Mouse (Mus musculus) layer of hippocampus, adult 2 months (tissue): ENCODE results near the gene Igf1r. TPM values are rescaled to one million over a fixed set of nuclear protein-coding genes. Genes with fewer than 3 reads are reported as not detected.
A peak's percentile ranks its signal among the peaks of the same experiment; 100 is the strongest.

Experiments used
- DNase-seq, 2 experiments: peaks; one replicate each; pipeline ENCODE4 v3.0.0; 2022; ENCODE audit warnings: low spot score in 2 of 2
- H3K27ac ChIP-seq: fragments of 200-600 bp; 2 replicates; pipeline ENCODE4 v1.8.1; 2022
- H3K4me3 ChIP-seq: fragments of 200-600 bp; 2 replicates; pipeline ENCODE4 v1.8.1; 2022; ENCODE audit warnings: mild to moderate bottlenecking
- CTCF ChIP-seq: fragments of 200-600 bp; conservative IDR thresholded peaks from 2 replicates; pipeline ENCODE4 v1.8.1; 2022; ENCODE audit warnings: antibody characterized with exemption, mild to moderate bottlenecking, moderate library complexity
- total RNA-seq, 2 experiments: library from RNA; stranded (reverse); gene quantifications; 2 replicates each; pipeline ENCODE4 v1.2.3; 2021

Igf1r gene
- total RNA-seq, 2 experiments from 2014 or later = 47.5 to 47.8 TPM

GRCm38 (mm10) chr7:68133679-68134078 lies 181.1 kb downstream of the Igf1r start:
- DNase-seq = no peak
- no peak for TF ChIP-seq CTCF
- no peak overlapping the region for H3K4me3 ChIP-seq

DNA sequence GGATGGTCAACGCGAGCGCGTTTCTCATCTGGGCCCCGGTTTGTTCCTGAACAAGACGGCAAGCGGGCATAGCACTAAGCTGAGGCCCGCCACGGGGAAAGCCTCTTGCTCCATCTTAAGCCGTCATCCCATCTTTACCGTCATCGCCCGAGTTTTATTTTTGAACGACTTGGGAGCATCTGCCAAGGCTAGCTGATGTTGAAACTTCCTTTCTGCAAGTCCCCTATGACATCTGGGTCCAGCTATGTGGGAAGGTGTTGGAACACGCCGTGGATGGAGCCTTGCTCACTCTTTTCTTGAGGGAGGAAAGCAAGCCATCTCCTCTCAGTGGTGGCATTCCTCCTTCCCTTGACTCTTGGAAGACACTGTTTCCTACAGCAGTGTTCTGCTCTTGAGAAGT lies 182.3 kb downstream of the Igf1r start:
- no peak for TF ChIP-seq CTCF
- Histone ChIP-seq H3K27ac (no peak overlapping the region), H3K4me3 (no peak overlapping the region)
- DNase-seq = no peak

More at GRCm38 (mm10) chr7:68133679-68134078, 181.1 kb downstream of the Igf1r start:
- no peak overlapping the region for H3K27ac ChIP-seq

DNA sequence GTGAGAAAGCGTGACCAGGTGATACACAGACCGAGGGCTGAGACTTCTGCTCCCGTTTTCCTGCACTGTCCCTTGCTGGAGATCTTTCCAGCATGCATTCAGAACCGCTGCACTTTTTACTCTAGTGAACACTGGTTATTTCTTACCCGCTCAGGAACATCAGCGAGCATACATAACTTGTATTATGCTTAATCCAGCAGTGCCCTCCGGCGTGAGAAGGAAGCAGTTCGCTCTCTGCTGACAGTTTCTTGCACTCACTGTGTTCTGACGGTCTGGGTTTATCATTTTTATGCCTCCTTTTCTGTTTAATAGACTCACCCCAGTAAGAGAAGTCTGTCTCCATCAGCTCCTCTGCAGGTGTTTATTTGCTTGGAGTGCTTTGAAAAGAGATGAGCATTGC lies 183.4 kb downstream of the Igf1r start:
- TF ChIP-seq CTCF = 0 out of 2 replicates have a peak, but pooled peaks have one; percentile 21
- no peak overlapping the region for H3K4me3 ChIP-seq
- no peak overlapping the region for H3K27ac ChIP-seq
- no peak for DNase-seq

GRCm38 (mm10) chr7:68139384-68139783 lies 186.8 kb downstream of the Igf1r start:
- Histone ChIP-seq H3K27ac (0 out of 2 replicates have a peak overlapping the region, but pooled peaks have one; percentile 18), H3K4me3 (no peak overlapping the region)
- no peak for DNase-seq
- no peak for TF ChIP-seq CTCF

DNA sequence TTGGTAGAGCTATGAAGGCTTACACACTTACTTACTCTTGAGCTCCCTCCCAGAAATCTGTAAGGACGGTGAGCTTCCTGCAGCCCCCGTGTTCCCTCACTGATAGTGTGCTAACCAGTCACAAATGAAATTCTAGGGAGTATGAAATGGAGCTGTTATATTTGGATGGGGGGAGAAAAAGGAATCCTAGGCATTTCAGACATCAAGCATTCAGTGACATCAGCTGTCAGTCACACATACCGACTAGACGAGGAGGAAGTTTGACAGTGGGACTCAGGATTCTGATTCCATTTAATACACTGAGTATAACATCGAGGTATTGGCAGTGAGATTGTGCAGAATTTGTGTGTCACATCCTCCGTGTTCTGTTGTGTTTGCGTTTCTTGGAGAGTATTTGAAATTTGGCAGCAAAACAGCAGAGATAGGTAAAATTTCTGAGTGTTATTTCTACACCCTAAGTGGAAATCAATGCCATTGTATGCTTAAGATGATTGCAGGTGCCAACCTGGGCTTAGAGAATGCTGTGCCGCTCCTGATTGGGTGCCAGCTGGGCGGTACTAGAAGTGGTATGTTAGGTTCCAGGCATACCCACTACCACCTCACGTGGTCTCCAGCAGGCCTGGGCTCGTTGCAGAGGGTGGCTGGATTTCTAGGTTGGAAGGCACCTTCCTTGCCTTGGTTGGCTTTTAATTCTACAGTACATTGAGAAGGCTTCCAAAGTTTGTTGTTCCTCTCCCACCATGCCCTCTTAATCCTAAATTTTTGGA lies 187.6 kb downstream of the Igf1r start:
- DNase-seq = no peak
- no peak overlapping the region for H3K27ac ChIP-seq
- no peak overlapping the region for H3K4me3 ChIP-seq
- TF ChIP-seq CTCF = no peak

DNA sequence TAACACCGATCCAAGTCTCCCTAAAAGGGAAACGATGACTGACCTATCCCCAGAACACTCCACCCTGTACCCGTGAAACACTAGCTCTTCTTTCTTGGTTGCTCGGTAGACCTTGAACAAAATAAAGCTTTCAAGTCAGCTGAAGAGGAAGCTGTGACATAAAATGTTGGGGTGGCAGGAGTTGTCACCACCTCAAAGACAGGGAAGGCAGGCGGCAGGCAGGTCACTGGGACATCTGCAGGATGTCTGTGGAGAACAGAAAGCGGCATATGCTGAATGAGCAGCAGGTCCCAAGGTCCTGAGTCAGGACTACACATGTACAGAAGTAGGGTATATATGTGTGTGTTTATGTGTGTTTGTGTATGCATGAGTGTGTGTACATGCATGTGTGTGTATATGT lies 191.6 kb downstream of the Igf1r start:
- H3K27ac ChIP-seq = no peak overlapping the region
- DNase-seq = no peak
- no peak overlapping the region for H3K4me3 ChIP-seq
- TF ChIP-seq CTCF = no peak

GRCm38 (mm10) chr7:68148297-68149048 lies 195.8 kb downstream of the Igf1r start:
- no peak for DNase-seq
- no peak for TF ChIP-seq CTCF
- Histone ChIP-seq H3K27ac (0 out of 2 replicates have a peak overlapping the region, but pooled peaks have one; percentile 11), H3K4me3 (no peak overlapping the region)

DNA sequence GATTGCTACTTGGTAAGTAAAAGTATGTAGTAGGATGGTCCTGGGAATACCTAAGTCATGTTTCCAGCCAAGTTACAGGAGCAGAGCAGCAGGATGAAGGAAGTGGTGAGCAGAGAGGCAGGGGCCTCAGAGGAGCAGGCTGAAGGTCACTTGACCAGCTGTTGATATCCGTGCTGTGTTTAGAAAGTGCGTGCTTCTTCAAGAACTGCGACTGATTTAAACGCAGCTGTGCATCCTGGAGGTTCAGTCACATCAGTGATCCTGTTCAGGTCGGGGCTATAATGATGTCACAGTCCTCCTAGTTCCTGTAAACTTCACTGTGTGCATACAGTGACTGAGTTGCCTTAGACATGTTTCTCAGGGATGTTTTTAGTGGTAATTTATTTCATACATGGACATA lies 199.3 kb downstream of the Igf1r start:
- DNase-seq = no peak
- TF ChIP-seq CTCF = no peak
- H3K4me3 ChIP-seq = no peak overlapping the region
- no peak overlapping the region for H3K27ac ChIP-seq

DNA sequence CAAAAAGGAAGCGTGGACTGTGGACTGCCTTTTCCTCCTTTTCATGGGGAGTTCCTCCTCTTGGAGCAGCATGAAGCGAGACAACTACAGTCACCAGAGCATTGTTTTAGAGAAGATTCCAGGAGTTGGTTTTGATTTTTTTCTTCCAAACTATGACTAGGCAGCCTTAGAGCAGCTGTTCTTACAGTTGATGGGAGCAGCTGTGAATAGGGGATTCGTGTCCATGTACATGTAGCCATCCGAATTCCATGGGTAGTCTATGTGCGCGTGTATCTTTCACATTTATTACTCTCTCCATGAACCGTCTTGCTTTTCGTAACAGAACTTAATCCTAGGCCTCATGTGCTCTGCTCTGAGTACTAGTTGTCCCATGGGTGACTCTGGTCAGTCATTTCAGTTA lies 199.8 kb downstream of the Igf1r start:
- Histone ChIP-seq H3K4me3 (no peak overlapping the region), H3K27ac (no peak overlapping the region)
- TF ChIP-seq CTCF = no peak
- no peak for DNase-seq

DNA sequence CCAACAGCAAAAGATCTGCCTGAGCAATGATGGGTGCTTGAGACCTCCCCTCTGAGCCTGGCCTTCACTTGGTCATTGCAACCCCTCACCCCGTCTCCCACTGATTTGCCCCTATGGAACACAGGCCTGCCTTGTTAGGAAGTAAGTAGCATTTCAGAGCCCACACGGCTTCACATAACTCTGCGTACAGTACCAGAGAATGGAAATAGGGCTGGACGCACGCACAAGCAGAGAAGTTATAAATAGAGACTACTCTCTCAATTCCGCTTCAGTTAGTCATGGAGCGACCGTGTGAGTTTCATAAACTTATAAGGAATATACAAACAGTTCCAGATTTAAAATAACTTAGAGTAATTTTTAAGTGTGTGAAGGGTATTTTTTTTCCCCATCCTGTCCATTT lies 200.6 kb downstream of the Igf1r start:
- TF ChIP-seq CTCF = no peak
- no peak for DNase-seq
- no peak overlapping the region for H3K27ac ChIP-seq
- no peak overlapping the region for H3K4me3 ChIP-seq

GRCm38 (mm10) chr7:68154588-68154987 lies 202.0 kb downstream of the Igf1r start:
- no peak for TF ChIP-seq CTCF
- Histone ChIP-seq H3K4me3 (no peak overlapping the region), H3K27ac (no peak overlapping the region)
- no peak for DNase-seq

GRCm38 (mm10) chr7:68160094-68160791 lies 207.6 kb downstream of the Igf1r start:
- H3K4me3 ChIP-seq = no peak overlapping the region

GRCm38 (mm10) chr7:68164074-68164473 lies 211.4 kb downstream of the Igf1r start:
- Histone ChIP-seq H3K4me3 (no peak overlapping the region), H3K27ac (no peak overlapping the region)
- TF ChIP-seq CTCF = no peak
- no peak for DNase-seq

More at GRCm38 (mm10) chr7:68160094-68160791, 207.6 kb downstream of the Igf1r start:
- no peak for DNase-seq
- no peak for TF ChIP-seq CTCF
- no peak overlapping the region for H3K27ac ChIP-seq
